Mouse (Mus musculus) layer of hippocampus, postnatal 36 days (tissue): ENCODE results near the gene Rbms1. TPM values are rescaled to one million over a fixed set of nuclear protein-coding genes. Genes with fewer than 3 reads are reported as not detected.

Experiments
- DNase-seq, 2 experiments: peaks; one replicate each; pipeline ENCODE4 v3.0.0; 2022
- total RNA-seq, 2 experiments: library from RNA; stranded (reverse); gene quantifications; 2 replicates each; pipeline ENCODE4 v1.2.3; 2021

The Rbms1 gene
- total RNA-seq, 2 experiments from 2014 or later, result 11.2 to 16.0 TPM

GRCm38 (mm10) chr2:60914524-60915280, 48.3 kb downstream of the Rbms1 start:
- no peak for DNase-seq

- no peak for DNase-seq
Measured at GRCm38 (mm10) chr2:60913281-60913680, 49.7 kb downstream of the Rbms1 start.

GRCm38 (mm10) chr2:60911716-60912115, 51.3 kb downstream of the Rbms1 start:
- no peak for DNase-seq

GRCm38 (mm10) chr2:60910820-60911219, 52.2 kb downstream of the Rbms1 start:
- peak in 1 of 2 experiments; percentile 10 for DNase-seq

- no peak for DNase-seq
Measured at GRCm38 (mm10) chr2:60908551-60908950, 54.4 kb downstream of the Rbms1 start.

GRCm38 (mm10) chr2:60908116-60908515, 54.9 kb downstream of the Rbms1 start:
- no peak for DNase-seq

- no peak for DNase-seq
Measured at GRCm38 (mm10) chr2:60905283-60905682, 57.7 kb downstream of the Rbms1 start.

- no peak for DNase-seq
Measured at GRCm38 (mm10) chr2:60904141-60904540, 58.9 kb downstream of the Rbms1 start.

- no peak for DNase-seq
Measured at GRCm38 (mm10) chr2:60903535-60903934, 59.5 kb downstream of the Rbms1 start.

- DNase-seq, result no peak
Measured at GRCm38 (mm10) chr2:60902446-60903137, 60.4 kb downstream of the Rbms1 start.

- no peak for DNase-seq
Measured at GRCm38 (mm10) chr2:60901511-60901951, 61.5 kb downstream of the Rbms1 start.

GRCm38 (mm10) chr2:60901013-60901412, 62.0 kb downstream of the Rbms1 start:
- no peak for DNase-seq

GRCm38 (mm10) chr2:60893042-60893441, 70.0 kb downstream of the Rbms1 start:
- no peak for DNase-seq

GRCm38 (mm10) chr2:60883931-60884330, 79.1 kb downstream of the Rbms1 start:
- DNase-seq, result no peak

- DNase-seq, result no peak
Measured at GRCm38 (mm10) chr2:60883043-60883365, 80.0 kb downstream of the Rbms1 start.

GRCm38 (mm10) chr2:60882202-60883042, 80.6 kb downstream of the Rbms1 start:
- DNase-seq, result no peak

GRCm38 (mm10) chr2:60881571-60882041, 81.4 kb downstream of the Rbms1 start:
- no peak for DNase-seq

GRCm38 (mm10) chr2:60880789-60881570, 82.0 kb downstream of the Rbms1 start:
- peak; percentile 42 to 50 for DNase-seq

GRCm38 (mm10) chr2:60879966-60880788, 82.8 kb downstream of the Rbms1 start:
- no peak for DNase-seq

- no peak for DNase-seq
Measured at GRCm38 (mm10) chr2:60879141-60879818, 83.7 kb downstream of the Rbms1 start.
